Mouse (Mus musculus) brain, embryonic 14.5 days (tissue): ENCODE results near the gene Gtf3c2.

Experiments
- CTCF ChIP-seq: fragments of 200-500 bp; IDR thresholded peaks from 2 replicates; pipeline ENCODE4 v1.5.1; 2012; ENCODE audit warnings: inconsistent platforms, mild to moderate bottlenecking, moderate library complexity, borderline replicate concordance; ENCODE audit not compliant: insufficient read depth, insufficient read length; ENCODE audit errors: extremely low read depth
- POLR2A ChIP-seq: fragments of 200-500 bp; IDR thresholded peaks from 2 replicates; pipeline ENCODE4 v1.6.1; 2012; ENCODE audit warnings: mild to moderate bottlenecking, inconsistent platforms, borderline replicate concordance; ENCODE audit not compliant: poor library complexity, insufficient read depth, insufficient read length, severe bottlenecking; ENCODE audit errors: extremely low read depth

DNA sequence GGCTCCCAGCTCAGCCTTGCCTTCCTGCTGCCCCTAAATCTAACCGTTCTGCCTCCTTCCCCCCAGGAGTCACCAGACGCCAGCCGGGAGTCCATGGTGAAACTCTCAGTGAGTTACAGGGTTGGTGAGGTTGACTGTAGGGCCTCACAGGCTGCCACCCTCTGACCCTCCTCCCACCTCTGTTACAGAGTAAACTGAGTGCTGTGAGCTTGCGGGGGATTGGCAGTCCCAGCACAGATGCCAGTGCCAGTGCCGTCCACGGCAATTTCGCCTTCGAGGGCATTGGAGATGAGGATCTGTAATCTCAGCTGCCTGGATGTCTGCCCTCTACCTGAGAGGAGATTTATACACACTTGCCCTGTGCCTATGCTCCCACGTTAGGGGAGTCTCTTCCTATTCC lies 18.2 kb upstream of the Gtf3c2 start:
- TF ChIP-seq POLR2A (no peak), CTCF (no peak)
